Mouse (Mus musculus) bone marrow macrophage, adult 2 months (primary cell): ENCODE measurements around the gene Arrb1.

Experiments
- CTCF ChIP-seq: IDR thresholded peaks from 2 replicates; pipeline ENCODE4 v1.5.1; 2012; ENCODE audit warnings: low read depth, mild to moderate bottlenecking, low read length, moderate library complexity
- POLR2A ChIP-seq: IDR thresholded peaks from 2 replicates; pipeline ENCODE4 v1.6.1; 2012; ENCODE audit warnings: mild to moderate bottlenecking, low read depth, low read length, borderline replicate concordance

- TF ChIP-seq CTCF = no peak
- no peak for TF ChIP-seq POLR2A
Measured at GRCm38 (mm10) chr7:99642078-99642477, 106.8 kb downstream of the Arrb1 start.
